Mouse (Mus musculus): Measurements from ENCODE around the gene Tnfsf14. TPM values are rescaled to one million over a fixed set of nuclear protein-coding genes. Genes with fewer than 3 reads are reported as not detected.
A peak's percentile ranks its signal among the peaks of the same experiment; 100 is the strongest.

Gene Tnfsf14
- polyA plus RNA-seq, 1 experiment from 2014 or later = not detected

- POLR2A ChIA-PET = no interaction called here
Observed at GRCm38 (mm10) chr17:57207938-57208337, 14.0 kb upstream of the Tnfsf14 start.

GRCm38 (mm10) chr17:57201841-57202724 is 8.1 kb upstream of the Tnfsf14 start:
- POLR2A ChIA-PET = interaction anchor here (0.6 kb wide), 1 partner anchor 389 kb away, joined by 3 read pairs; no protein-coding TSS in a partner anchor
- no peak for TF ChIP-seq CTCF (IDR thresholded peaks at IDR 0.05)
- in situ Hi-C loops (cut with MboI; ENCODE audit: low pct_unique_long_range_greater_than_20kb) = no loop called here
- ATAC-seq = no peak
- no peaks in the 10 kb centered on the region for H3K27me3 ChIP-seq
- DNase-seq (ENCODE audit: low read depth, low spot score) = no peak
- CTCF ChIA-PET = interaction anchor here (1.4 to 2.5 kb wide), 2 partner anchors 18 to 133 kb away, joined by 3 to 7 read pairs; no protein-coding TSS in a partner anchor

More at GRCm38 (mm10) chr17:57207938-57208337, 14.0 kb upstream of the Tnfsf14 start:
- TF ChIP-seq CTCF (IDR thresholded peaks at IDR 0.05) = no peak
- ATAC-seq (no peak), DNase-seq (ENCODE audit: low read depth, low spot score) (no peak)
- no peaks in the 10 kb centered on the region for H3K27me3 ChIP-seq
- in situ Hi-C loops (cut with MboI; ENCODE audit: low pct_unique_long_range_greater_than_20kb) = no loop called here
- CTCF ChIA-PET = interaction anchor here (1.0 to 2.4 kb wide), 3 partner anchors 12 to 69 kb away, joined by 3 to 8 read pairs (median 4); no protein-coding TSS in a partner anchor

- ChIA-PET CTCF (no interaction called here), POLR2A (no interaction called here)
- in situ Hi-C loops (cut with MboI; ENCODE audit: low pct_unique_long_range_greater_than_20kb) = no loop called here
- no peak for TF ChIP-seq CTCF (IDR thresholded peaks at IDR 0.05)
- DNase-seq (ENCODE audit: low read depth, low spot score) = no peak
- no peak for ATAC-seq
- no peaks in the 10 kb centered on the region for H3K27me3 ChIP-seq
Observed at GRCm38 (mm10) chr17:57198252-57198651, 4.3 kb upstream of the Tnfsf14 start.

GRCm38 (mm10) chr17:57195326-57196010 is 1.5 kb upstream of the Tnfsf14 start:
- in situ Hi-C loops (cut with MboI; ENCODE audit: low pct_unique_long_range_greater_than_20kb) = no loop called here
- no peak for ATAC-seq
- ChIA-PET CTCF (interaction anchor here (1.5 kb wide), 1 partner anchor 9 kb away, joined by 3 read pairs; no protein-coding TSS in a partner anchor), POLR2A (no interaction called here)
- peaks cover 1% of the 10 kb centered on the region for H3K27me3 ChIP-seq
- no peak for TF ChIP-seq CTCF (IDR thresholded peaks at IDR 0.05)
- DNase-seq (ENCODE audit: low read depth, low spot score) = no peak

- ChIA-PET CTCF (interaction anchor here (1.5 kb wide), 1 partner anchor 8 kb away, joined by 3 read pairs; no protein-coding TSS in a partner anchor), POLR2A (no interaction called here)
- ATAC-seq = no peak
- peaks cover 8% of the 10 kb centered on the region for H3K27me3 ChIP-seq
- DNase-seq (ENCODE audit: low read depth, low spot score) = no peak
- no peak for TF ChIP-seq CTCF (IDR thresholded peaks at IDR 0.05)
- in situ Hi-C loops (cut with MboI; ENCODE audit: low pct_unique_long_range_greater_than_20kb) = no loop called here
Observed at GRCm38 (mm10) chr17:57194771-57195170, 794 bp upstream of the Tnfsf14 start.

GRCm38 (mm10) chr17:57188510-57189192 is 5.3 kb downstream of the Tnfsf14 start:
- in situ Hi-C loops (cut with MboI; ENCODE audit: low pct_unique_long_range_greater_than_20kb) = no loop called here
- no peak for TF ChIP-seq CTCF (IDR thresholded peaks at IDR 0.05)
- H3K27me3 ChIP-seq = peaks cover 24% of the 10 kb centered on the region
- CTCF ChIA-PET = interaction anchor here (1.0 kb wide), 1 partner anchor 31 kb away, joined by 3 read pairs; no protein-coding TSS in a partner anchor
- POLR2A ChIA-PET = no interaction called here
- DNase-seq (ENCODE audit: low read depth, low spot score) = no peak
- ATAC-seq = no peak

GRCm38 (mm10) chr17:57185641-57186040 is 8.3 kb downstream of the Tnfsf14 start:
- H3K27me3 ChIP-seq = peaks cover 30% of the 10 kb centered on the region
- POLR2A ChIA-PET = no interaction called here
- DNase-seq (ENCODE audit: low read depth, low spot score) (no peak), ATAC-seq (no peak)
- in situ Hi-C loops (cut with MboI; ENCODE audit: low pct_unique_long_range_greater_than_20kb) = no loop called here
- TF ChIP-seq CTCF (IDR thresholded peaks at IDR 0.05) = no peak
- CTCF ChIA-PET = interaction anchor here (1.2 to 1.3 kb wide), 2 partner anchors 19 to 26 kb away, joined by 3 read pairs; no protein-coding TSS in a partner anchor

GRCm38 (mm10) chr17:57182871-57183270 is 11.1 kb downstream of the Tnfsf14 start:
- ChIA-PET POLR2A (no interaction called here), CTCF (no interaction called here)
- peaks cover 21% of the 10 kb centered on the region for H3K27me3 ChIP-seq
- DNase-seq (ENCODE audit: low read depth, low spot score) = no peak
- ATAC-seq = no peak
- TF ChIP-seq CTCF (IDR thresholded peaks at IDR 0.05) = no peak
- in situ Hi-C loops (cut with MboI; ENCODE audit: low pct_unique_long_range_greater_than_20kb) = no loop called here

GRCm38 (mm10) chr17:57180363-57180762 is 13.6 kb downstream of the Tnfsf14 start:
- in situ Hi-C loops (cut with MboI; ENCODE audit: low pct_unique_long_range_greater_than_20kb) = no loop called here
- CTCF ChIA-PET = no interaction called here

GRCm38 (mm10) chr17:57173351-57173750 is 20.6 kb downstream of the Tnfsf14 start:
- ChIA-PET POLR2A (no interaction called here), CTCF (no interaction called here)
- in situ Hi-C loops (cut with MboI; ENCODE audit: low pct_unique_long_range_greater_than_20kb) = no loop called here
- no peak for ATAC-seq
- no peak for TF ChIP-seq CTCF (IDR thresholded peaks at IDR 0.05)
- no peak for DNase-seq (ENCODE audit: low read depth, low spot score)
- peaks cover 3% of the 10 kb centered on the region for H3K27me3 ChIP-seq

More at GRCm38 (mm10) chr17:57180363-57180762, 13.6 kb downstream of the Tnfsf14 start:
- peak; percentile 81 for TF ChIP-seq CTCF (IDR thresholded peaks at IDR 0.05)
- ATAC-seq (no peak), DNase-seq (ENCODE audit: low read depth, low spot score) (no peak)
- peaks cover 18% of the 10 kb centered on the region for H3K27me3 ChIP-seq
- POLR2A ChIA-PET = no interaction called here

Measured in Patski (cell line).